Mouse (Mus musculus) effector memory CD4-positive, alpha-beta T cell, adult 5 months (primary cell): ENCODE results near the gene Gm10229. TPM values are rescaled to one million over a fixed set of nuclear protein-coding genes. Genes with fewer than 3 reads are reported as not detected.

ENCODE experiments used
- polyA plus RNA-seq: library from polyadenylated mRNA; unstranded; fragments of 100-300 nt; shearing (Covaris generic); gene quantifications from one replicate; pipeline ENCODE4 v1.2.1, GENCODE M21; 2017

Gene Gm10229
- polyA plus RNA-seq, result not detected

GRCm38 (mm10) chr16:89014984-89015383 is at the start of gene Gm10229:
TSS of gene Gm10229 (plus strand) at chr16:89015284.

DNA sequence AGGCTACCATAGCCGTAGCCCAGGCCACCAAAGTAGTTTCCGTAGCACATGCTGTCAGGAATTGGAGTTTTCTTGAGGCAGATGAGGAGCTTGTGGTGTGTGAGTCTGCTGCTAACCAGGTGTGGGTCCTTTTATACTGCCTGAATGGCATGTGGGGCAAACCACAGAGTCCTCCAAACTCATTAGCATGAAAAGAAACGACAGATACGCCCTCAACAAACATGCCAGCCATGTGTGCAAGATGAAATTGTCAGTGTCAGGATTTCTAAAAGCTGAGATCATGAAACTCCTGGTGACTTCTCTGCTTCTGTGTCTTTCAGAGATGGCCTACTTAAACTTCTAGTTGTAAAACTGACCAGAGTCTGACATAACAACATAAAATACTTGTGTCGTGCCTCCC is 4.4 kb upstream of the Gm10229 start, which contains the start of gene Krtap22-2:
Krtap22-2 (minus strand) TSS at position 101 of the 400 bp plus-strand sequence.

GRCm38 (mm10) chr16:89031399-89031798 is 16.3 kb downstream of the Gm10229 start, which contains the start of gene Krtap6-1:
TSS of gene Krtap6-1 (plus strand) at chr16:89031699.

DNA sequence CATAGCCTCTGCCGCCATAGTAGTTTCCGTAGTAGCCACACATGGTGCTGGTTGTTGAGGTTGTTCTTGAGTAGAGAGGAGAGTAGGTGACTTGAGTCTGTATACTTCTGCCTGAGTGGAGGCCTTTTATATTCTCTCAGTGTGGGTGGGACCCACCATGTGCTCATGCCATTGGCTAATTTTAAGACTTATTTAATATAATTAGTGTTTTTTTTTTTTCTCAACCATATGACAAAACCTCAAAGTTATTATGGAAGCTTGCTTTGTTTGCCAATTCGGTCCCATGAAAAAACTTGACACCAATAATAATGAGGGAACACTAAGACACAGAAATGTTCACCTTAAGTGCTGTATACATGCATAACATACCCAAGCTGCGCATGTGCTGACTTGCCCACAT is 26.3 kb downstream of the Gm10229 start, which contains the start of gene Gm10228:
Gm10228 (minus strand) TSS at position 101 of the 400 bp plus-strand sequence.

DNA sequence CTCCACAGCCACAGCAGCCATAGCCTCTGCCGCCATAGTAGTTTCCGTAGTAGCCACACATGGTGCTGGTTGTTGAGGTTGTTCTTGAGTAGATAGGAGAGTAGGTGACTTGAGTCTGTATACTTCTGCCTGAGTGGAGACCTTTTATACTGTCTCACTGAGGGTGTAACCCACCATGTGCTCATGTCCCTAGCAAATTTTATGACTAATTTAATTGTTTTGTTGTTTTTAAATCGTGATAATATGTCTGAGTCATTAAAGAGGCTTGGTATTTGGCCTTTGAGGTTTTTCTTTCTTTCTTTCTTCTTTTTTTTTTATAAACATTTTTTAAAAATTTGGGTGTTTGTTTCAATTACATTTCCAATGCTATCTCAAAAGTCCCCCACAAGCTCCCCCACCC is 32.7 kb downstream of the Gm10229 start, which contains the start of gene Krtap6-5:
Krtap6-5 (minus strand) TSS at position 101 of the 400 bp plus-strand sequence.

DNA sequence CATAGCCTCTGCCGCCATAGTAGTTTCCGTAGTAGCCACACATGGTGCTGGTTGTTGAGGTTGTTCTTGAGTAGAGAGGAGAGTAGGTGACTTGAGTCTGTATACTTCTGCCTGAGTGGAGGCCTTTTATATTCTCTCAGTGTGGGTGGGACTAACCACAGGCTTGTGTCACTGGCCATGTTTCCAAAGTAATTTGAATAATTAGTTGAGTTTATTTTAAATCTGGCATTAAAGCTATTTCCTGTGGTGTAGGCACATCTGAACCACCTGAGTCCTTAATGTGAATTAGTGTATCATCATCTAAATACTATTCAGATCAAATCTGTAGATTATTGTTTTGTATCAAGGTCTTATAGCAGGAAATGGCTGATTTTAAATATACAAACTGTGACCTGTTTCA is 48.8 kb downstream of the Gm10229 start, which contains the start of gene 1110025L11Rik:
1110025L11Rik (minus strand) TSS at position 101 of the 400 bp plus-strand sequence.

Other genes with a start within 250 kb of the Gm10229 start
- not detected for gene 2310057N15Rik, start 241.1 kb upstream of the Gm10229 start, polyA plus RNA-seq
- not detected for gene Gm5965, start 237.4 kb upstream of the Gm10229 start, polyA plus RNA-seq
- not detected for gene Gm20741, start 203.1 kb upstream of the Gm10229 start, polyA plus RNA-seq
- gene Krtap15, start 195.1 kb upstream of the Gm10229 start, polyA plus RNA-seq, result not detected
- gene Krtap14, start 189.1 kb upstream of the Gm10229 start, polyA plus RNA-seq, result not detected
- not detected for gene Krtap19-1, start 145.9 kb upstream of the Gm10229 start, polyA plus RNA-seq
- not detected for gene Krtap19-2, start 141.0 kb upstream of the Gm10229 start, polyA plus RNA-seq
- gene Krtap19-3, start 137.2 kb upstream of the Gm10229 start, polyA plus RNA-seq, result not detected
- not detected for gene Krtap19-4, start 130.2 kb upstream of the Gm10229 start, polyA plus RNA-seq
- not detected for gene Krtap19-5, start 118.8 kb upstream of the Gm10229 start, polyA plus RNA-seq
- not detected for gene Krtap19-9b, start 83.0 kb upstream of the Gm10229 start, polyA plus RNA-seq
- gene Krtap16-3, start 52.4 kb upstream of the Gm10229 start, polyA plus RNA-seq, result not detected
- not detected for gene Krtap22-2, start 4.5 kb upstream of the Gm10229 start, polyA plus RNA-seq
- gene Krtap6-1, start 16.4 kb downstream of the Gm10229 start, polyA plus RNA-seq, result not detected
- not detected for gene Gm10228, start 26.2 kb downstream of the Gm10229 start, polyA plus RNA-seq
- not detected for gene Krtap6-5, start 32.6 kb downstream of the Gm10229 start, polyA plus RNA-seq
- gene 1110025L11Rik, start 48.7 kb downstream of the Gm10229 start, polyA plus RNA-seq, result not detected
- gene Krtap6-3, start 68.7 kb downstream of the Gm10229 start, polyA plus RNA-seq, result not detected
- not detected for gene Gm6358, start 125.6 kb downstream of the Gm10229 start, polyA plus RNA-seq
- gene Gm10061, start 135.8 kb downstream of the Gm10229 start, polyA plus RNA-seq, result not detected
- not detected for gene Gm9789, start 142.7 kb downstream of the Gm10229 start, polyA plus RNA-seq
- not detected for gene Gm7735, start 154.2 kb downstream of the Gm10229 start, polyA plus RNA-seq
- not detected for gene 1110057P08Rik, start 159.5 kb downstream of the Gm10229 start, polyA plus RNA-seq
- gene Krtap20-2, start 190.6 kb downstream of the Gm10229 start, polyA plus RNA-seq, result not detected